Mouse (Mus musculus) left cerebral cortex, adult 18-20 months (tissue): ENCODE measurements around the gene Fbxo30. TPM values are rescaled to one million over a fixed set of nuclear protein-coding genes. Genes with fewer than 3 reads are reported as not detected.
"Not testable (repeated sequence)": the region's sequence is repeated elsewhere in the genome, so short reads cannot be mapped to it uniquely, and the experiment has no call there.

ENCODE experiments used
- DNase-seq, 2 experiments: peaks; one replicate each; pipeline ENCODE4 v3.0.0; 2021 to 2022; ENCODE audit warnings: low spot score in 2 of 2, mixed read lengths in 1 of 2
- long read RNA-seq, 2 experiments: library from polyadenylated mRNA; stranded (forward); transcript quantifications; one replicate each; pipeline ENCODE4 v2.0.0; 2021
- total RNA-seq, 2 experiments: library from RNA; stranded (reverse); gene quantifications; 2 replicates each; pipeline ENCODE4 v1.2.3; 2021

Gene Fbxo30
- 10 to 100 TPM; 10.4 TPM for total RNA-seq
- long read RNA-seq, experiment 1, full-length matches to known transcripts, result 9 of 11 reads
- long read RNA-seq, experiment 1, partial matches to known transcripts, result 0 of 11 reads
- long read RNA-seq, experiment 1, other reads (novel, unspliced or antisense), result 2 of 11 reads
- long read RNA-seq, experiment 2, full-length matches to known transcripts, result 3 of 3 reads
- long read RNA-seq, experiment 2, partial matches to known transcripts, result 0 of 3 reads
- long read RNA-seq, experiment 2, other reads (novel, unspliced or antisense), result 0 of 3 reads

- DNase-seq, result peak; percentile 78 to 89
These were observed at the start of gene Fbxo30 for GRCm38 (mm10) chr10:11280578-11281463. TSS of gene Fbxo30 (plus strand) at chr10:11281330.

GRCm38 (mm10) chr10:11233208-11233607 lies 47.9 kb upstream of the Fbxo30 start:
- DNase-seq, result no peak

- DNase-seq, result not testable (repeated sequence)
These were observed 38.1 kb upstream of the Fbxo30 start for GRCm38 (mm10) chr10:11242988-11243387.

GRCm38 (mm10) chr10:11248210-11248609 lies 32.9 kb upstream of the Fbxo30 start:
- no peak for DNase-seq

GRCm38 (mm10) chr10:11250247-11250997 lies 30.7 kb upstream of the Fbxo30 start:
- no peak for DNase-seq

GRCm38 (mm10) chr10:11253581-11253980 lies 27.5 kb upstream of the Fbxo30 start:
- not testable (repeated sequence) for DNase-seq

- DNase-seq, result no peak
These were observed 21.0 kb upstream of the Fbxo30 start for GRCm38 (mm10) chr10:11260119-11260518.

GRCm38 (mm10) chr10:11262292-11262691 lies 18.8 kb upstream of the Fbxo30 start:
- DNase-seq, result not testable (repeated sequence)

GRCm38 (mm10) chr10:11263795-11264194 lies 17.3 kb upstream of the Fbxo30 start:
- DNase-seq, result not testable (repeated sequence)

GRCm38 (mm10) chr10:11269165-11269564 lies 12.0 kb upstream of the Fbxo30 start:
- DNase-seq, result no peak

- no peak for DNase-seq
These were observed 6.7 kb upstream of the Fbxo30 start for GRCm38 (mm10) chr10:11274431-11274830.

GRCm38 (mm10) chr10:11280235-11280577 lies 924 bp upstream of the Fbxo30 start:
- no peak for DNase-seq

GRCm38 (mm10) chr10:11281498-11282305 lies 572 bp downstream of the Fbxo30 start:
- peak; percentile 18 for DNase-seq

- DNase-seq, result no peak
These were observed 1.1 kb downstream of the Fbxo30 start for GRCm38 (mm10) chr10:11282306-11282631.

GRCm38 (mm10) chr10:11298418-11298817 lies 17.3 kb downstream of the Fbxo30 start:
- no peak for DNase-seq

- no peak for DNase-seq
These were observed 24.4 kb downstream of the Fbxo30 start for GRCm38 (mm10) chr10:11305365-11306053.

GRCm38 (mm10) chr10:11306054-11306367 lies 24.9 kb downstream of the Fbxo30 start:
- DNase-seq, result no peak

GRCm38 (mm10) chr10:11309866-11310265 lies 28.7 kb downstream of the Fbxo30 start:
- DNase-seq, result no peak

- DNase-seq, result no peak
These were observed 29.4 kb downstream of the Fbxo30 start for GRCm38 (mm10) chr10:11310481-11310880.

- DNase-seq, result not testable (repeated sequence)
These were observed 36.8 kb downstream of the Fbxo30 start for GRCm38 (mm10) chr10:11317856-11318454.
